Mouse (Mus musculus): ENCODE results near the gene Psap. TPM values are rescaled to one million over a fixed set of nuclear protein-coding genes. Genes with fewer than 3 reads are reported as not detected.
A peak's percentile ranks its signal among the peaks of the same experiment; 100 is the strongest.

Gene Psap
- polyA plus RNA-seq, 1 experiment from 2014 or later: 73.5 TPM

DNA sequence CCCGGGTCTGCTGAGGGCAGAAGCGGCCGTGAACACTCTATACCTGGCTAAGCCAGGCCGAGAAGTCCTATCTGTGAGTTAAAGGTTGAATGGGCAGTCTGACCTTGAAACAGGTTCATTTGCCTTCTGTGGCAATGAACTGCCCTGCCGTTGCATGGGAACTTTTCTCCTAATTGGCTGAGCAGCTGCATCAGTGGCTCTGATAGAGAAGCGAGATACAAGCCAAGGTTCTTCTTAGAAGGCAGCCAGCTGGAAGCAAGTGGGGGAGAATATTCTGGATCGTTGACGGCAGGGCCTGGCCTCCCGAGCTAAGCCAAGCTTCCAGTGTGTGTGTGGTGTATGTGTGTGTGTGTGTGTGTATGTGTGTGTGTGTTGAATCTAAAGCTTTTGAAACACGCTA lies 12.2 kb upstream of the Psap start:
- H3K9me3 ChIP-seq (replicated peaks): no peaks in the 10 kb centered on the region
- no peak for ATAC-seq (ENCODE audit: insufficient read depth)
- no peak overlapping the region for H3K27ac ChIP-seq (replicated peaks)

DNA sequence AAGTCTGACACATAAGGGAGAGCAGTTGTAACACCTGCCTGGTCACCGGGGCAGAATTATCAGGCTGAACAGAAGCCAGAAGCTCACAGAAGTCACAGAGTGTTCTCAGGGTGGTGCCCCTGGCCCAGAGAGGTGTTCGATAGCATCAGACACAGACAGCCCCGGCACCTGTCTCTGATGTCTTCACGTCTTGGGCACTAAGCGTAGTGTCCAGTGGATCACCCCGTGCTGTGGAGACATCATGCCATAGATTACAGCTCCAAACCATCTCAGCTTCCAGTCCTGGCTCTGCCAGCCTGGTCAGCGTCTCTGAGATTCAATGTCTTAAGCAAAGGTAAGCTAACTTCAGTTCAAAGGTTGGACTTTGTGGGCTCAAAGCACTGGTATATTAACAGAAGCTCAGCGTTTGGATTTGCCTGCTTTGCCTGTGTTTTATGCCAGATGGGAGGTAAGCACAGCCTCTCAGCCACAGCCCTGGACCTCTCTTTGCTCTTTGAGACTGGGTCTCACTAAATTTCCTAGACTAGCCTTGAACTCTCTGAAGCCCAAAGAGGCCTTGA lies 10.5 kb upstream of the Psap start:
- Histone ChIP-seq H3K36me3 (replicated peaks) (no peaks in the 10 kb centered on the region), H3K27ac (replicated peaks) (no peak overlapping the region), H3K9ac (no peak overlapping the region), H3K27me3 (no peaks in the 10 kb centered on the region), H3K9me3 (replicated peaks) (no peaks in the 10 kb centered on the region), H3K4me3 (replicated peaks) (no peak overlapping the region), H3K4me2 (no peak overlapping the region), H3K4me1 (replicated peaks) (peaks cover 20% of the 10 kb centered on the region)
- WGBS (ENCODE audit: insufficient replicate concordance): 67% methylated on average over 8 of the region's 8 CpGs
- ATAC-seq (ENCODE audit: insufficient read depth): no peak

More for the DNA sequence above, 12.2 kb upstream of the Psap start:
- Histone ChIP-seq H3K4me1 (replicated peaks) (peaks cover 13% of the 10 kb centered on the region), H3K4me2 (no peak overlapping the region), H3K4me3 (replicated peaks) (no peak overlapping the region), H3K36me3 (replicated peaks) (no peaks in the 10 kb centered on the region), H3K27me3 (no peaks in the 10 kb centered on the region), H3K9ac (no peak overlapping the region)
- WGBS (ENCODE audit: insufficient replicate concordance): 62% methylated on average over 10 of the region's 10 CpGs

DNA sequence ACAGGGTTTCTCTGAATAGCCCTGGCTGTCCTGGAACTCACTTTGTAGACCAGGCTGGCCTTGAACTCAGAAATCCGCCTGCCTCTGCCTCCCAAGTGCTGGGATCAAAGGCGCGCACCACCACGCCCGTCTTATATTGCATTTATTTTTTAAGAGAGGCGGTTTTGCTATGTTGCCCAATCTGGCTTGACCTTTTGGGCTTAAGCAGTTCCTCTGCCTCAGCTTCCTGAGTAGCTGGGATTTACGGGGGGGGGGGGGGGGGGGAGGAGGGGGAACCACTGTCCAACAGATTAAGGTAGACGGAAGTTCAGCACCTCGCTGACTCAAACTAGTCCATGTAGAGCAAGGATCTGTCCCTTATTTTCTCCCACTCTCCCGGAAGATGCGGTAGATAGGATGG lies 8.7 kb upstream of the Psap start:
- WGBS (ENCODE audit: insufficient replicate concordance): 63% methylated on average over 11 of the region's 11 CpGs
- no peak overlapping the region for H3K4me3 ChIP-seq (replicated peaks)
- H3K9me3 ChIP-seq (replicated peaks): no peaks in the 10 kb centered on the region
- H3K27me3 ChIP-seq: no peaks in the 10 kb centered on the region
- H3K4me1 ChIP-seq (replicated peaks): peaks cover 37% of the 10 kb centered on the region
- H3K4me2 ChIP-seq: no peak overlapping the region
- H3K9ac ChIP-seq: no peak overlapping the region
- H3K36me3 ChIP-seq (replicated peaks): no peaks in the 10 kb centered on the region
- no peak overlapping the region for H3K27ac ChIP-seq (replicated peaks)
- ATAC-seq (ENCODE audit: insufficient read depth): no peak

DNA sequence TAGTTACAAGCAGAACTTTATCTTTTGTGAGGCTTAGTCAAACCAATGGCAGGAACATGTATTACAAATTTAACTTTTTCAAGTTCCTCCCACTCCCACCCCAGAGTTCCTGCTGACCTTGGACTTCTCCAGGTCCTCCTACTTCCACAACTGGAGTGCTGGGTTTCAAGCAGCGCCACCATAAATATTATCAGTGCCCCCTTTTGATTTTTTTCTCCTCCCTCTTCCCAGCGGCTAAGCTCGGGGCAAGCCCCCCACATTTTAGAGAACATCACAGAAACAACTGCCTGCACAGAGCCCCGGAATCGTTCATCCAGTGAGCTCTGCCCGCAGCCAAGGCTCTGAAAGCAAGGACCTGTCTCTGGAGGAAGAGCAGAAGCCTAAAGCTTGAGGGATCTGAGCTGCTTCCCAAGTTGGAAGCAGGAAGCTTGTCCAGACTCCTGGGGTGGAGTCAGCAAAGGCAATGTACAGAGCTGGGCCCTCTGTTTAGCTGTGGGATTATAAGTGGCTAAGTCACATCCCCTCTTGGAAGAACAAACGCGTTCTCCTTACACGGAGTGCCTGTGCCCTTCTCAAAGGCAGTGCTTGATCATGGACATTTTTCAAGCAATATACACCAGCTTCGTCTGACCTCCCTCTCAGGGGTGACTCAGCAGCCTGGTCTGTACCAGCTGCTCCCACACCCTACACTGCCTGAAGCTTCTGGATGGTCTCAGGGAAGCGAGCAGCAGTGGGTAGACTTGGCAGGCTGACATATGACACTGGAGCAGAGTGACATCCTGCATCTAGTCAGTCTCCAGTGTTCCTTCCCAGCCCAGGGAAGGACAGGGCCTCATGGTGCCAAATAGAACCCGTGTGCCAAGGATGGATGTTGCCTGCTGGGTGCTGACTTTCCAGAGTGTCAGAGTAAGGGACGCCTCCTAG lies 8.0 kb upstream of the Psap start:
- no peak overlapping the region for H3K4me3 ChIP-seq (replicated peaks)
- H3K36me3 ChIP-seq (replicated peaks): no peaks in the 10 kb centered on the region
- H3K4me2 ChIP-seq: no peak overlapping the region
- H3K9ac ChIP-seq: no peak overlapping the region
- WGBS (ENCODE audit: insufficient replicate concordance): 58% methylated on average over 13 of the region's 13 CpGs
- ATAC-seq (ENCODE audit: insufficient read depth): no peak
- H3K27me3 ChIP-seq: no peaks in the 10 kb centered on the region
- peaks cover 38% of the 10 kb centered on the region for H3K4me1 ChIP-seq (replicated peaks)
- no peaks in the 10 kb centered on the region for H3K9me3 ChIP-seq (replicated peaks)
- H3K27ac ChIP-seq (replicated peaks): 0 out of 2 replicates have a peak overlapping the region, but pooled peaks have one; percentile 19

DNA sequence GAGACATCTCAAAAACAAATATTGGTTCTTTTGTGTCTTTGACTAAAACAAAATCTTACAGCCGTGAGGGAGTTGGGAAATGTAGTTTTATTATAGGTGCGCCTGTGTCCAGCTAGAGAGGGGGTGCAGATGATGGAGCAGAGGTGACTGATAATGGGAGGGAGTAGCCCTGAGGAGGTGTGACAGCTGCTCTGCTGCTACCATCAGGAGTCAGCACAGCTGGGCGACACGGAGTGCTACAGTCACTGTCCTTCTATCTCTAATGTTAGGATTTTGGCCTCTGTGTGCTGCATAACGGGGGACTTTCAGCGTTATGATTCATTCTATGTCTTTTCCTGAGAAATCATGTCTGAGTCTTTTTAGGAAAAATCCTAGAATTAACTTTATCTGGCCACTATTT lies 6.4 kb upstream of the Psap start:
- Histone ChIP-seq H3K4me2 (no peak overlapping the region), H3K36me3 (replicated peaks) (no peaks in the 10 kb centered on the region), H3K27me3 (no peaks in the 10 kb centered on the region), H3K9me3 (replicated peaks) (no peaks in the 10 kb centered on the region), H3K9ac (no peak overlapping the region), H3K4me1 (replicated peaks) (peaks cover 38% of the 10 kb centered on the region), H3K27ac (replicated peaks) (no peak overlapping the region), H3K4me3 (replicated peaks) (no peak overlapping the region)
- ATAC-seq (ENCODE audit: insufficient read depth): no peak
- WGBS (ENCODE audit: insufficient replicate concordance): 48% methylated on average over 6 of the region's 6 CpGs

DNA sequence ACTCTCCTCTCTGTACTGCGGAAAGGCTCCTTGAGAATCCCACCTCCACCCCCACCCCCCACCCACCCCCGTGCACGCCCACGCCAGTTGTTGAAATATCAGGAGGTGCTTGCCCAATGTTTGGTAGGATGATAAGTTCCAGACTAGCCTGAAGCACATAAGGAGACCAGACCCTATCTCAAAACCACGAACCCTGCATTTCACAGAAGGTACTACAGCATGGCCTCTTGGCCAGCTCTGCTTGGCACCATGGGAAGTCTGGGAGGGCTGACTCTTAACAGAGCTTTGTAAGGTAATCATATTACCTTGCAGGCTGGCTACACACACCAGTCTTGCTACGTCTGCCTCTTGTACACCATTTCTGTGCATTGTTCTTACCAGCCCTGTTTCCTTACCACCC lies 5.2 kb upstream of the Psap start:
- 10% methylated on average over 6 of the region's 6 CpGs for WGBS (ENCODE audit: insufficient replicate concordance)
- Histone ChIP-seq H3K27me3 (no peaks in the 10 kb centered on the region), H3K9me3 (replicated peaks) (no peaks in the 10 kb centered on the region), H3K27ac (replicated peaks) (no peak overlapping the region), H3K36me3 (replicated peaks) (no peaks in the 10 kb centered on the region), H3K9ac (no peak overlapping the region), H3K4me3 (replicated peaks) (no peak overlapping the region), H3K4me2 (no peak overlapping the region), H3K4me1 (replicated peaks) (peaks cover 44% of the 10 kb centered on the region)
- ATAC-seq (ENCODE audit: insufficient read depth): no peak

DNA sequence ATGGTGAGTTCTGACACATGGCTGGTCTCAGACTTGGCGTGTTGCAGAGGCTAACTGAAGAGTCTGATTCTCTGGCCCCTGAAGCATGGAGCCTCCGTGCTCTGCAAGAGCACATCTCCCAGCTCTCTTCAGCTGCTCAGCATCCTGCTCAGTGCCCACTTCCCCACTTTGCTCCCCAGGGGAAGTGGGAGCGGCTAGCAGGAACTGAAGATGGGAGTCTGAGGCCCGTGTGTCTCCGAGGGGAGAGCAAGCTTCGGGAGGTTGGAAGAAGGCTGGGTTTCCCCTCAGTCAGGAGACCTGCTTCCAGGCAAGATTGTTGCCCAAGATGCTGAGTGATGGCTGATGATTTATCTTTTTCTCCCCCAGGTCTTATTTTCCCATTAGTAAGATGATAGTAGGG lies 4.0 kb upstream of the Psap start:
- H3K4me3 ChIP-seq (replicated peaks): no peak overlapping the region
- H3K4me2 ChIP-seq: no peak overlapping the region
- no peak overlapping the region for H3K27ac ChIP-seq (replicated peaks)
- no peaks in the 10 kb centered on the region for H3K36me3 ChIP-seq (replicated peaks)
- no peaks in the 10 kb centered on the region for H3K27me3 ChIP-seq
- peaks cover 46% of the 10 kb centered on the region for H3K4me1 ChIP-seq (replicated peaks)
- 44% methylated on average over 6 of the region's 6 CpGs for WGBS (ENCODE audit: insufficient replicate concordance)
- no peaks in the 10 kb centered on the region for H3K9me3 ChIP-seq (replicated peaks)
- ATAC-seq (ENCODE audit: insufficient read depth): no peak
- H3K9ac ChIP-seq: no peak overlapping the region

DNA sequence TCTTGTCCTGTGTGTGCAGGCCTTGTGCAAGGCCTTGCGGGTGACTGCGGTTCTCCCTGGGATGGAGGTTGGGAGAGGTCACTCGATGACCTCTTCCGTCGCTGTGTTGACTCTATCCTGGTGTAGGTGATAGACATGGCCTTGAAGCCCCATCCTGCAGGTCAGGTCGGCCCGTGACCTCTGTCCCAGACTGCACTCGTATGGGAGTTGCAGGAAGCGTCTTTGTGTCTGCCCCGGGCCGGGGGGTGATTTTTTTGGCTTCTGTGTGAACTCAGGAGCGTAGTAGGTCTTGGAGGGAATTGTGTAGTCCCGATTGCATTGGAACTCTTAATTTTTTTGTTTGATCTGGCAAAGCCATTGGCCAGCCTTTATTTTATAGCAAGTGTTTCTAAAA lies 576 bp downstream of the Psap start:
- H3K4me1 ChIP-seq (replicated peaks): peaks cover 66% of the 10 kb centered on the region
- H3K4me3 ChIP-seq (replicated peaks): peak overlapping the region; percentile 69
- H3K36me3 ChIP-seq (replicated peaks): 0 out of 2 replicates have a peak, but pooled peaks cover 6% of the 10 kb centered on the region
- H3K4me2 ChIP-seq: peak overlapping the region; percentile 74
- peak overlapping the region; percentile 82 for H3K27ac ChIP-seq (replicated peaks)
- 10% methylated on average over 13 of the region's 13 CpGs for WGBS (ENCODE audit: insufficient replicate concordance)
- H3K27me3 ChIP-seq: no peaks in the 10 kb centered on the region
- H3K9me3 ChIP-seq (replicated peaks): no peaks in the 10 kb centered on the region
- H3K9ac ChIP-seq: peak overlapping the region; percentile 73
- ATAC-seq (ENCODE audit: insufficient read depth): peak; percentile 55

DNA sequence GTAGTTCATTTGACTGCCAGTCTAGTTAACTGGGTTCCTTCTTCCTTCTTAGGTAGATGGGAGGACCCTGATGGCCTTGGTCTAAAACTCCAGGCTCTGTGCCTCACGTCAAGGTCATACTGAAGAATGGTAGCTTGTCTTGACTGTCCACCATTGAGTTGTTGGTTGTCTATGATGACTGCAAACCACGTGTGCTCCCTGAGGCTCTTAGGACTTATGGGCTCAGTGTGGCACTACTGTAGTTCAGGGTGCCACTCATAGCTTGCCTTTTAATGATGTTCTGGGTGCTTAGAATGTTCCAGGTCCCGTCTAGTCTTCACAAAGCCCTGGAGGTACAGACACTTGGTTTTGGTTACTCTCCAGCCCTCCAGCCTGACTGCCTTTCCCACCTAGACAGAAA lies 1.4 kb downstream of the Psap start:
- WGBS (ENCODE audit: insufficient replicate concordance): 65% methylated on average over 3 of the region's 3 CpGs
- H3K4me1 ChIP-seq (replicated peaks): peaks cover 66% of the 10 kb centered on the region
- H3K36me3 ChIP-seq (replicated peaks): 0 out of 2 replicates have a peak, but pooled peaks cover 6% of the 10 kb centered on the region
- peak overlapping the region; percentile 69 for H3K4me3 ChIP-seq (replicated peaks)
- no peaks in the 10 kb centered on the region for H3K27me3 ChIP-seq
- H3K9me3 ChIP-seq (replicated peaks): no peaks in the 10 kb centered on the region
- no peak for ATAC-seq (ENCODE audit: insufficient read depth)
- no peak overlapping the region for H3K27ac ChIP-seq (replicated peaks)
- peak overlapping the region; percentile 73; the same call in 1 of the 2 replicates for H3K9ac ChIP-seq
- peak overlapping the region; percentile 74 for H3K4me2 ChIP-seq

DNA sequence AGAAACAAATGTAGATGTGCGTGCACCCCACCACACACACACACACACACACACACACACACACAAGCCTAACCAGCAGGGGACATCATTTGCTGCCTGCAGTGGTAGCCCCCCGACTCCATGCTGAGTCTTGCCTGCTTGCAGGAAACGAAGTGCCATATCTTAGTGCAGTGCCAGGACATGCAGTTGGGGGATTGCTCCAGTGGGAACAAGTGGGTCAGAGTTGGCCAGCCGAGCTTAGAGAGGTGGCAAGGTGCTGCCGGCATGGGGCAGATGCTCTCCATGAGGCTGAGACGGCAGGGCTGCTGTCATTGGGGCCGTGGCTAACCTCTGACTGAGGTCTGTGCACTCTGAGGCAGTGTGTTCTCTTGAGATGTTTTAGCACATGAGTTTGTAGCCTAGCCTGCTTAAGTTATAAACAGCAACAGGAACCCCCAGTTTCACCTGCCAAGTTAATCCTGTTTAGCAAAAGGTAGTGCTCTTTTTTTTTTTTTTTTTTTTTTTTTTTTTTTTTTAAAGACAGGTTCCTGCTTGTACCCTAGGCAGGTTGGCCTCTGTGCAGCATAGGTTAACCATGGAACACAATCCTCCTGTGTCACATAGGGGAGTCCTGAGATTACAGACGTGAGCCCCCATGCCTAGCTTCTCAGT lies 2.0 kb downstream of the Psap start:
- WGBS (ENCODE audit: insufficient replicate concordance): 68% methylated on average over 8 of the region's 8 CpGs
- peaks cover 70% of the 10 kb centered on the region for H3K4me1 ChIP-seq (replicated peaks)
- no peaks in the 10 kb centered on the region for H3K9me3 ChIP-seq (replicated peaks)
- no peaks in the 10 kb centered on the region for H3K27me3 ChIP-seq
- H3K9ac ChIP-seq: no peak overlapping the region; the same call in 1 of the 2 replicates
- H3K27ac ChIP-seq (replicated peaks): no peak overlapping the region; the same call in 1 of the 2 replicates
- H3K36me3 ChIP-seq (replicated peaks): 0 out of 2 replicates have a peak, but pooled peaks cover 6% of the 10 kb centered on the region
- peak overlapping the region; percentile 74 for H3K4me2 ChIP-seq
- ATAC-seq (ENCODE audit: insufficient read depth): no peak
- peak overlapping the region; percentile 69 for H3K4me3 ChIP-seq (replicated peaks)

DNA sequence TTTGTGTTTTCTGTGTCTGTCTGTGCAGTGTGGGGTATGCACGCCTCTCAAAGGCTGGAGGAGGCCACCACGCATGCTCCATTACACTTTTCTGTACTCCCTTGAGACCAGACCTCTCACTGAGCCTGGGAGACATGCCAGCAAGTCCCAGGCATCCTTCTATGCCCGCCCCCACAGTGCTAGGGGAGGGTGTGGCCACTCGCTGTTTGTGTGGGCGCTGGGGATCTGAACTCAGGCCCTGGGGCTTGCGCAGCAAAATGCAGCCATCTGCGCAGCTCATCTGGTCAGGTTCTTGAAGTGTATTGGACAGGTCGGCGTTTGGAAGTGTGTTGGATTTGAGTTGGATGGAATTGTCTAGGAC lies 2.5 kb downstream of the Psap start:
- Histone ChIP-seq H3K36me3 (replicated peaks) (0 out of 2 replicates have a peak, but pooled peaks cover 6% of the 10 kb centered on the region), H3K27ac (replicated peaks) (no peak overlapping the region), H3K9me3 (replicated peaks) (no peaks in the 10 kb centered on the region), H3K27me3 (no peaks in the 10 kb centered on the region), H3K4me3 (replicated peaks) (peak overlapping the region; percentile 69), H3K4me1 (replicated peaks) (peaks cover 75% of the 10 kb centered on the region), H3K9ac (no peak overlapping the region), H3K4me2 (peak overlapping the region; percentile 39)
- WGBS (ENCODE audit: insufficient replicate concordance): 83% methylated on average over 9 of the region's 9 CpGs
- no peak for ATAC-seq (ENCODE audit: insufficient read depth)

Data from liver, embryonic 15.5 days (tissue).